Mouse (Mus musculus) hindbrain, embryonic 11.5 days (tissue): ENCODE data around the gene Olfr166. TPM values are rescaled to one million over a fixed set of nuclear protein-coding genes. Genes with fewer than 3 reads are reported as not detected.
"Not testable (repeated sequence)": the region's sequence is repeated elsewhere in the genome, so short reads cannot be mapped to it uniquely, and the experiment has no call there.

ENCODE experiments used
- ATAC-seq: fragments of 200-750 bp; cut with Nextera tagmentation; 2 replicates; pipeline ENCODE4 v1.8.0; 2017; ENCODE audit warnings: mild to moderate bottlenecking, moderate TSS enrichment, moderate library complexity; ENCODE audit not compliant: low FRiP score
- DNase-seq: peaks from one replicate; pipeline ENCODE4 v3.0.0-alpha.2; 2015; ENCODE audit warnings: low spot score
- H3K27ac ChIP-seq: fragments of 300-500 bp; sonication (generic); 2 replicates; pipeline ENCODE4 v1.5.1; 2014; ENCODE audit warnings: mild to moderate bottlenecking, low read depth, low read length
- H3K27me3 ChIP-seq: fragments of 300-500 bp; sonication (generic); 2 replicates; pipeline ENCODE4 v1.6.1; 2014; ENCODE audit warnings: mild to moderate bottlenecking, low read length, moderate library complexity, mixed read lengths; ENCODE audit not compliant: control insufficient read depth, insufficient read depth
- H3K36me3 ChIP-seq: fragments of 300-500 bp; sonication (generic); 2 replicates; pipeline ENCODE4 v1.6.1; 2014; ENCODE audit warnings: mild to moderate bottlenecking, low read length, moderate library complexity, mixed read lengths; ENCODE audit not compliant: control insufficient read depth, insufficient read depth
- H3K4me1 ChIP-seq: fragments of 300-500 bp; sonication (generic); replicated peaks from 2 replicates; pipeline ENCODE4 v1.6.1; 2014; ENCODE audit warnings: low read length, mixed read lengths; ENCODE audit not compliant: control insufficient read depth, insufficient read depth
- H3K4me2 ChIP-seq: fragments of 300-500 bp; sonication (generic); replicated peaks from 2 replicates; pipeline ENCODE4 v1.6.1; 2014; ENCODE audit warnings: mild to moderate bottlenecking, low read depth, low read length
- H3K4me3 ChIP-seq: fragments of 300-500 bp; sonication (generic); 2 replicates; pipeline ENCODE4 v1.5.1; 2014; ENCODE audit warnings: low read depth, low read length
- H3K9ac ChIP-seq: fragments of 300-500 bp; sonication (generic); 2 replicates; pipeline ENCODE4 v1.6.1; 2014; ENCODE audit warnings: low read depth, low read length
- H3K9me3 ChIP-seq: fragments of 300-500 bp; sonication (generic); 2 replicates; pipeline ENCODE4 v1.6.1; 2016; ENCODE audit warnings: low read length; ENCODE audit not compliant: control insufficient read depth
- WGBS: fragments of 180-500 bp; shearing (Covaris S2); extraction: QIAGEN DNeasy Blood & Tissue Kit; methylation state at CpG from one replicate; pipeline ENCODE4 v1.1.7; 2014; 5-methylcytosine and 5-hydroxymethylcytosine counted together
- polyA plus RNA-seq: library from polyadenylated mRNA; unstranded; fragments of >200 nt; fragmentation: Nextera tagmentation; extraction: Ambion mirVana; gene quantifications from 2 replicates; pipeline ENCODE4 v1.2.1, GENCODE M21; 2014

The Olfr166 gene
- polyA plus RNA-seq = not detected in 2 replicates

GRCm38 (mm10) chr16:19483394-19483793 lies at the start of gene Olfr166:
Gene Olfr166, plus strand, starts transcription at chr16:19483694.
- H3K27me3 ChIP-seq = no peaks in the 10 kb centered on the region
- ATAC-seq = no peak
- no peak for DNase-seq
- no peaks in the 10 kb centered on the region for H3K36me3 ChIP-seq
- no peak within 1 kb of the TSS for H3K27ac ChIP-seq
- H3K4me1 ChIP-seq = no peaks in the 10 kb centered on the region
- H3K4me3 ChIP-seq = no peak within 1 kb of the TSS
- H3K4me2 ChIP-seq = no peak within 1 kb of the TSS
- H3K9me3 ChIP-seq = no peaks in the 10 kb centered on the region
- no peak within 1 kb of the TSS for H3K9ac ChIP-seq

GRCm38 (mm10) chr16:19458741-19459140 lies 24.8 kb upstream of the Olfr166 start:
- 75% methylated on average over 4 of the region's 4 CpGs for WGBS
- not testable (repeated sequence) for ATAC-seq, H3K27ac ChIP-seq, H3K4me1 ChIP-seq, H3K9ac ChIP-seq, H3K27me3 ChIP-seq, H3K36me3 ChIP-seq, H3K4me2 ChIP-seq, H3K9me3 ChIP-seq, H3K4me3 ChIP-seq, DNase-seq

- DNase-seq = no peak
- ATAC-seq = no peak
- 87% methylated on average over 1 of the region's 1 CpGs for WGBS
- Histone ChIP-seq H3K27me3 (no peaks in the 10 kb centered on the region), H3K9me3 (no peaks in the 10 kb centered on the region), H3K4me3 (no peak overlapping the region), H3K4me1 (no peaks in the 10 kb centered on the region), H3K9ac (no peak overlapping the region), H3K27ac (no peak overlapping the region), H3K36me3 (no peaks in the 10 kb centered on the region), H3K4me2 (no peak overlapping the region)
These were observed 19.1 kb upstream of the Olfr166 start for GRCm38 (mm10) chr16:19464365-19464764.

GRCm38 (mm10) chr16:19522166-19522565 lies 38.7 kb downstream of the Olfr166 start, which contains the start of gene Olfr167:
Gene Olfr167, minus strand, starts transcription at chr16:19522266.
- ATAC-seq = no peak
- DNase-seq = no peak
- Histone ChIP-seq H3K4me3 (no peak within 1 kb of the TSS), H3K27me3 (no peaks in the 10 kb centered on the region), H3K36me3 (no peaks in the 10 kb centered on the region), H3K9ac (no peak within 1 kb of the TSS), H3K4me1 (no peaks in the 10 kb centered on the region), H3K4me2 (no peak within 1 kb of the TSS), H3K27ac (no peak within 1 kb of the TSS), H3K9me3 (no peaks in the 10 kb centered on the region)
- WGBS = 93% methylated on average over 2 of the region's 2 CpGs

GRCm38 (mm10) chr16:19535455-19535854 lies 52.0 kb downstream of the Olfr166 start, which contains the start of gene Olfr168:
Gene Olfr168, minus strand, starts transcription at chr16:19535555.
- H3K27me3 ChIP-seq = no peaks in the 10 kb centered on the region

More at GRCm38 (mm10) chr16:19535455-19535854, 52.0 kb downstream of the Olfr166 start, which contains the start of gene Olfr168:
- Histone ChIP-seq H3K4me2 (no peak within 1 kb of the TSS), H3K9ac (no peak within 1 kb of the TSS), H3K36me3 (no peaks in the 10 kb centered on the region), H3K9me3 (no peaks in the 10 kb centered on the region), H3K4me1 (no peaks in the 10 kb centered on the region), H3K27ac (no peak within 1 kb of the TSS), H3K4me3 (no peak within 1 kb of the TSS)
- no peak for DNase-seq
- ATAC-seq = no peak

Other genes with a start within 250 kb of the Olfr166 start
- gene Olfr164, start 169.6 kb upstream of the Olfr166 start, polyA plus RNA-seq = not detected in 2 replicates
- not detected in 2 replicates for gene Olfr165, start 60.6 kb upstream of the Olfr166 start, polyA plus RNA-seq
- gene Olfr167, start 38.6 kb downstream of the Olfr166 start, polyA plus RNA-seq = not detected in 2 replicates
- not detected in 2 replicates for gene Olfr168, start 51.9 kb downstream of the Olfr166 start, polyA plus RNA-seq
- gene Olfr169, start 88.1 kb downstream of the Olfr166 start, polyA plus RNA-seq = not detected in 2 replicates
- not detected in 2 replicates for gene Olfr170, start 128.2 kb downstream of the Olfr166 start, polyA plus RNA-seq
- gene Olfr171, start 146.2 kb downstream of the Olfr166 start, polyA plus RNA-seq = not detected in 2 replicates
- gene Lamp3, start 222.7 kb downstream of the Olfr166 start, polyA plus RNA-seq = 0.08 TPM in 1 of 2 replicates, not detected in the other